Mouse (Mus musculus) mature B cell (primary cell): ENCODE measurements around the gene Gm10188.

Experiments
- in situ Hi-C: fragments of 300-500 bp; cut with MboI; formaldehyde crosslinking; loops from 2 replicates; pipeline ENCODE4 v1.14.3; 2019

Gm10188 gene

DNA sequence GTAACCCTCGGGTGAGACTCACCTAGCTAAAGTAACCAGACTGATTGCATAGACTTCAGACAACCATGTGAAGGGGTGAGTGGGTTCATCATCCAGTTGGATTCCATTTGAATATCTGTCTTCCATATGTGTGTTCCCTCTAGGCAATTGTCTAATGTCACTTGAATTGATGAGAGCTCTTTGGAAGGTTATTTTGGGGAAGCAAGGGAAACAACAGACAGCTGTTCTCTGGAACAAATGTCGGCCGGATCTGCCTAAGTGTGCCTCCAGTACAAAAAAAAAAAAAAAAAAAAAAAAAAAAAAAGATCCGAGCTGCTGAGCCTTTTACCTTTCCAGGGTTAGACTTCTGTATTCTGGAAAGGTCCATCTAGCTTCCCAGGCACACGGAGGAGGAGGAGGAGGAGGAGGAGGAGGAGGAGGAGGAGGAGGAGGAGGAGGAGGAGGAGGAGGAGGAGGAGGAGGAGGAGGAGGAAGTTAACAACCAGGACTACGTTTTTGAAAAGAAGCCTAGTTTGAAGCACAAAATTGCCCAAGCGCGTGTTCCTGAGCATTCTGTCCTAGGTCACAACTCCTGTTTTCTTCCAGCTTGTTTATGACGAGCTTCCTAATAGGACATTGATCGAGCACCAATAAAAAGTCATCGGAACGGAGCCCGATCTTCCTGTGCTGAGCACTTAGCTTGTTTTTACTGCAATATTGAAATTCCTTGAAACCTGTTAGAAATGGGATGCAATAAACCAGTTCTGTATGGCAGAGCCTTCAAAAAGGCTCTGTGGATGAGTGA is 3.1 kb downstream of the Gm10188 start:
- in situ Hi-C loops: no loop called here

DNA sequence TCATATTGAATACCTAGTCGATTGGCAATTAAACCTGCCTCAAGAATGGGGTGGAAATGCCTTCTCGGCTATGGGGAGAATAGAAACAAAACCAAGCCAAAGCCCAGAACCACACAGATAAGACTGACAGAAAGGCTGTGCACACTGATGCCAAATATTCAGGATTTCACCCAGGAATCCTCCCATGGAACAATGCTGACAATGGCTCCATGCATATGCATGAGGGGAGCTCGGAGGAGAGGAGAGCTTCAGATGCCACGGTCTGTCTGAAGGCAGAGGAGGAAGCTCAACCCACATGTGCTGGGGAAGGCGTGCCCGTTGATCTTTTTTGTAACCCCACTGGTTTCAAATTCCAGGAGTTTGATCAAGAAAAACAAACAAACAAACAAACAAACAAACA is 7.4 kb downstream of the Gm10188 start:
- in situ Hi-C loops: no loop called here

DNA sequence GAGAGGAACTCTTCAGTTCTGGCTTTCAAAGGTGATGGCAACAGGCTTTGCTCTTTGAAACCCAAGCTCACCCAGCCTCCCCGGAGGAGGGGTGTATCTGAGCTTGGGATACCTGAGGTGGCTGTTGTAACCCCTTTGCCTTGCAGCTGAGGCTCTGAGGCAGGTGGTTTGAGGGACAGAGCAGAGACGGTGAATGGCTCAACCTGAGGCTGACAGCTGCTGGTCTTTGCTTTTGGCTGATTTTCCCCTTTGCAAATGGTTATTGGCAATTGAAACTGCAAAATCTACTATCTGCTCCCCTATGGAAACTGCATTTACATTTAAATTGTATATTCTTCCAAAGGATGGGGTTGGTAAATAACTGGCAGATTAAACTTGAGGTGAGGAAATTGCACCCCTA is 7.9 kb downstream of the Gm10188 start:
- in situ Hi-C loops: no loop called here

DNA sequence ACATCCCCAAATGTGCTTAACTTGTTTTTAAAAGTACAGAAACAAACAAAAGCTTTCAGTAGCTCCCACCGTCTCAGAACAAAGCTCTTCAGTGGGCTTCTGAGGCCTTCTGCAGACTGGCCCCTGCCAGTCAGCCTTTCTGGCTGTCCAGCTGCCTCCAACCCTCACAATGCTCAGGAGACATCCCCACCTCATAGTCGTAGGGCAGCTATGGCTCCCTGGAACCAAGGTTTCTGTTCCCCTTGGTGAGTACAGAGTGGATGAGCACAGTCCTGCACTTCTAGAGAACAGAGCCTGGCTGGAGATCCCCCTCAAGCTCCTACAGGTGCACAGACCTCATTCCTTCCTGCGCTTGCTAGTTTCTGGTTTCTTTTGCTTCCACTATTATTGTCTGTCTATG is 13.3 kb downstream of the Gm10188 start:
- in situ Hi-C loops: no loop called here

DNA sequence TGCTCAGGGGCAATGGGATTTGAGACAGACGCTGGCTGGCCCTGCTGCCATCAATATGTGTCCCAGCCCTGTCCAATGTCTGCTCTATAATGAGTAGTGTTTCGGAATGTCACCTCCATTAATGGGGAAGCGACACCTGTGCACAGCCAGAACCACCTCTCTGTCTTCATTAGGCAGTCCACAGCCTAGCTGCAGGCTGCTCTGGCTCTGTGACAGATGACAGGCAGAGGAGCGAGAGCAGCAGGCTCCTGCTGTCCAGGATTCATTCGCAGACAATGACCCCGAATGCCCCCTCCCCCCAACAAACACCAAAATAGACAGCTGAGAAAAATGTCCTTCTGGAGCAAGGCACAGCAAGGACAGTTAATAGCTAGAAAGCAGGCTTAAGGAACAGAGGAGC is 16.5 kb downstream of the Gm10188 start:
- in situ Hi-C loops: no loop called here

DNA sequence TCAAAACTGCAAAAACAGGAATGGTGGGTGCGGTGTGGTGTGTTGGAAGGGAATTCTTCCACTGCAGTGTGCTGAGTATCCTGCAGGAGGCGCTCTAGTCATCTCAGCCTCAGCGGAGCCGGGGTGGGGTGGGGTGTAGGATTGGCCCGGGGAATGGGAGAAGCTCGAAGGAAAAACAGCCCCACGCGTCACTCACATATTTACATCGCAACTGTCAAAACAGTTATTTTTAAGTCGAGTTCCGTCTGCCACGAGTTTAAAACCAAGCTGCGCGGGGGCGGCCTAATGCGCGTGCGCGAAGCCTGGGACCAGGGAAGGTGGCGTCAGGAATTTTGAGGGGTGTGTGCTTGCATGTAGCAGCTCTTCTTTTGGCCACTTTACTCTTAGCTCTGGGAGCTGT is 17.3 kb downstream of the Gm10188 start:
- in situ Hi-C loops: no loop called here

DNA sequence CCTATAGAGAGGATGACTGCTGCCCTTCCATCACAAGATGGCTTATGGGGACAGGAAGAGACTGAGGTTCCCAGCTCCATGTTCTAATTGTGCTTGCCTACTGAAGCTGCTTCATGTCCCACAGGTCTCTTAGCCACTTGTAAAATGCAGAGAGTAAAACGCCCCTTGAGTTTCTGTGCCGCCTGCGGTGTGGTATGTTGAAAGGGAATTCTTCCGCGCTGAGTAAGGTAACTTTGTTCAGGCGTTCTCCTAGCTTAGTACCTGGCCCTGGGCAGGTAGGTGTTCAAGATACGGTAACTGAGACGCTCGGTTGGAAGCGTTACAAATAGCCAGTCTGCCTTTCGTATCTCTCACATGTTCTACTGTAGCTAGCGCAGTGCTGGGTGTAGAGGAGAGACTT is 17.9 kb downstream of the Gm10188 start:
- in situ Hi-C loops: no loop called here

DNA sequence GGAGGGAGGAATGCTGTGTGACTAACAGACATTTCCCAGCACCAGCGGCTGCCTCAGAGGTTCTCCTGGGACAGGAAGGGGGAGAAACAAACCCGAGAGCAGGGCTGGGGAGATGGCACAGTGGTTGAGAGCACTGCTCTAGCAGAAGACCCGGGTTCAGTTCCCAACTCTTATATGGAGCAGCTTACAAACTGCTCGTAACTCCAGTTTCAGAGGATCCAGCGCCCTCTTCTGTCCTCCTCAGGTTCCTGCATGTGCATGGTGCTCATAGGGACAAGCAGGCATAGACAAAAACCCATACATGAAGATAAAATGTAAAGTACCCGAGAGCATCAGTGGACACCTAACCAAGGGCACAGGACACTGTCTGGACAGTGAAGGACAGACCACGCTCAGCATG is 18.6 kb downstream of the Gm10188 start:
- in situ Hi-C loops: no loop called here

DNA sequence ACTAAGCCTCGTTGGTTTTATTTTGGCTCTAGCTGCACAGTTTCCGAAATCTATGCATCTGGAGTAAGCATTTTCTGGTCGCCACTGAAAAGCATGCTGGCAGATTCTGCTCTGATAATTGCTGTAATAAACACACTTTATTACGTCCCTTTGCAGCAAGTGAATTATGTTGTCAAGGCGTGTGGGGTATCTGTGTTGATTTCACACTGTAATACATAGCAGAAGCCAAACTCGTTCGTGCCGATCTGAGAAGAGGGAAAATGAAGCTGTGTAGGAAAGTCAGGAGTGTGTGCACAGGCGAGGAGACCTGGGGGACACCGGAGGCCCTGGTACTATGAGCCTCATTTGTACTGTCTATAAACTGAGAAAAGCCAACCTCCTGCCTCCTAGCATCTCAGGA is 20.2 kb downstream of the Gm10188 start:
- in situ Hi-C loops: no loop called here

DNA sequence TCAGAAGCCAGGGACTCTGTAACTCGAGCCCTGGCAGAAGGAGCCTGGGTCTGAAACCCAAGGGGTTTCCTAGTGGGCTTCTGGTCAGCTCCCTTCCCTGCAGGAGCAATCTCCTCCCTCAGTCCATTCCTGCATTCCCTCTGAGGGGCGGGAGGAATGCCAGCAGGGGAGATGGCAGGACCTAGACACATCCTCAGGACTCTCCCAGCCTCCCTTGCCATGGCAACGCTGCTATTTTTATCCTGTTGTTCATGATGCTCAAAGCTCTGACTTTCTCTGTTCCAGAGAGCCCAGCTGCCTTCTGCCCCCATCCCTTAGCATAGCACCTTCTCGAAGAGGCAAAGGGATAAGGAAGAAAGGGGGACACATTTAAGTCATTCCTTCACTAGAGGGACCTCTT is 21.4 kb downstream of the Gm10188 start:
- in situ Hi-C loops: no loop called here

DNA sequence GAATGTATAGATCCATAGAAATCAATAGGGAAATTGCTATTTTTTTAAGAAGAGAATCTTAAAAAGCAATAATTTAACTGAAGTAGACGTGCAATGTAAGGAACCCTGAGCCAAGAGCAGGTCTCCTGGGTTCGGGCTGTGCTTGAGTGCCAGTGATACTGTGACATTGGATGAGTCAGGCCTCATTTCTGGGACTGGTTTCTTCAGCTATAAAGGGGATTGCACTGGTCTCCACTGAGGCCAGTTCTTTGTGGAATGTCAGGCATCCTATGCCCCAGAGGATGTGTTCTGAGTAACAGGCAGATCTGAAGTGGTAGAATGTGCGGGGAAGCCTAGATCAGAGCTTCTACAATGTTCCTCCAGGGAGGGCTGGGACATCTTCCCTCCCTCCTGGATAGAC is 22.7 kb downstream of the Gm10188 start:
- in situ Hi-C loops: no loop called here

DNA sequence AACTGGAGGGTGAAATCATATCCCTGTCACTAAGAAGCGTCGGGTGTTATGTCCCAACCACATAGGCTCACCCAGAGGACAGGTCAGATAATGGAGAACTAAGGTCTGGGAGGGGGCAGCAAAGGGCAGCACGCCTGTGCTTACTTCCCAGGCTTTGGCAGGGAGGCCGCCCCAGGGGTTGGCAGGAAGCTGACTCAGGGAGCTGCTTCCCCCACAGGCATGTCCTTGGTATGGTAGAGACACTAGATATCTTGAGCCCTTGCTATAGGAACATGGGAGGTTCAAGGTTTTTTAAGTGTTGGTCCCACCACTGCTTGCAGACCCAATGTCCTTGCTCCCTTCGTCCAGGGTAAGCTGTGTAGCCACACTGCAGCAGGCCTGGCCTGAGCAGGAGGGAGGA is 23.6 kb downstream of the Gm10188 start:
- in situ Hi-C loops: no loop called here

DNA sequence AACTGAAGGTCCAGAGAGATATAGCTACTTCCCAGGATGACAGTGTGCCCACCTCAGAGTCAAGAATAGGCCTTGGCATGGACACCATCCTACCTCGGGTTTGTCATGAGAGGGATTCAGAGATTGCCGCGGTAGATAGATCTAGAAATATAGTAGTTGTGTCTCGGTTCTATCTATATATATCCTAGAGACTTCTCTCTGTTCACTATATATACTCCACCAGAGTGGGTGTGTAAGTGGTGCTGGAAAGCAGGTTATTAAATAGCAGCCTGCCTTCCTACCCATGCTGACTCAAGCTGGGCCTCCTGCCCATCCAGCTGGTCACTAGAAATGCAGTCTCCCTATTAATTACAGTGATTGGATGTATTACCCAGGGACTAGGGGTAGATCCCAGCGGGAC is 26.8 kb downstream of the Gm10188 start:
- in situ Hi-C loops: no loop called here

DNA sequence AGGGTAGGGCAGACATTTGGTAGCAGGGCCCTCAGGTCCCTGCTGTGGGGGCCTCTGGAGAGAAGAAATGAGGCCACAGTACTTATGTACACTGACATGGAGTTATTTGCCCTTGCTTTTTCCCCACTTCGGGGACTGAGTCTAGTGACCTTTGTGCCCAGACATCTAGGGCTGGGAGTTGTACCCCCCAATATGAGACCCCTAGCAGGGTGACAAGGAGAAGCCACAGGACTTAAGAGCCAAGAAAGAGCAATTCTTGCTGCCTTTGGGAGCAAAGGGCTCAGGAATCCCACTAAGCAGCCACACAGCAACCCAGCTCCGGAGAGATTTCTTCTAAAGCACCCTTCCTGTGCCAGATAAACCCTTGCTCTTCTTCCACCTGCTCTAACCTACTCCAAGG is 27.6 kb downstream of the Gm10188 start:
- in situ Hi-C loops: no loop called here

DNA sequence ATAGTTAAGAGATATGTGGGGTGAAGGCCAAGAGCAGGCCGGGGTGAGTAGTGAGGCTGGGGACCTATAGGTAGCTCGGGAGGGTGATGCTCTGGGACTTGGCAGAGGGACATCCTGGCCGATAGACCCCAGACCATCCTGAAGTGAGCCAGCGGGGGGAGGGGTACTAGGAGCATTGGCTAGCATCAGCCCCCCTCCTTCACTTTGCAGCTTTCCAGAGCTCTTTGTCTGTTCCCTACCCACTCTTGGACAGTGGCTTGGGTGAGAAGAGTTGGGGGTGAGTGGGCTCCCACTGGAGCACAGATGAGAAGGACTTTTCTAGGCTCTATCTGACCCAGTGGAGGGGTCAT is 28.1 kb downstream of the Gm10188 start:
- in situ Hi-C loops: no loop called here

DNA sequence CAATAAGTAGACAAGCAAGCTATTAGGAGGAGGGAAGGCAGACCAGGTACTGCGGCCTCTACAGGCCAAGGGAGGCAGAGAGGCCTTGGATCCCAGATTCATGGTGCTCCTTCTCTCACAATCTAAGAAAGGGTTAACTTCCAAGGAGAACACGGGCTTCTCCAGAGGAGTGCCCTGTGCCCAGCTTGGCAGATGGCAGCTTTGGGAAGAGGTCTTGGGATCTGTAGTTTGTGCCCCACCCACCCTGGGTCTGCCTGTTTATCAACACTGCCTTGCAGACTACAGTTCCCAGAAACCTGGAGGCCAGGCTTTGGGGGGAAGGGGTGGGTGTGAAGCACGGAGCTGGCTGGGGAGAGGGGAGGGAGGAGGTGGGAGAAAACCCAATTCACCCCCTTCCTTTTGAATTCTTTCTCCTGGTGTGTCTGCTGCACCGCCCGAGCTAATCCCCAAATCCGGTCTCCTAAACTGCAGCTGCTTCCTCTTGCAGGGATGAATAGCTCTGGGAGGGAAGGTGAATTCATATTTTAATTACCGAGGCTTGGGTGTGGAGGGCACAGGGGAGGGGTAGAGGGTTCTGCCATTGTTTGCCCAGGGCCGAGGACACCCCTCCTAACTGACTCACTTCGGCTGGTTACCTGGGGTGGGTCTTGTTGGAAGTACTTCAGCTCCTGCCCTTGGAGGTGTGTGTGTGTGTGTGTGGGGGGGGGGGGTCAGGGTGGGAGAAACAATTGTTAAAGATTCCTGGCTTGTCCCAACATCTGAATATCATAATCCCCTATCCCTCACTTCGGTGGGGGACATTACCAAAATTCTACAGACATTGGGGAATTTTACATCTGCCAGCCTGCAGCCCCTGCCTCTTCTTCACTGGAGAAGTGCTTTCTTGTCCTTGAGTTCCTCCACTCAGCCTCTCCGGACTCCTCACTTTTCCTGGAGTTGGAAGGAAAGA is 28.7 kb downstream of the Gm10188 start:
- in situ Hi-C loops: no loop called here

DNA sequence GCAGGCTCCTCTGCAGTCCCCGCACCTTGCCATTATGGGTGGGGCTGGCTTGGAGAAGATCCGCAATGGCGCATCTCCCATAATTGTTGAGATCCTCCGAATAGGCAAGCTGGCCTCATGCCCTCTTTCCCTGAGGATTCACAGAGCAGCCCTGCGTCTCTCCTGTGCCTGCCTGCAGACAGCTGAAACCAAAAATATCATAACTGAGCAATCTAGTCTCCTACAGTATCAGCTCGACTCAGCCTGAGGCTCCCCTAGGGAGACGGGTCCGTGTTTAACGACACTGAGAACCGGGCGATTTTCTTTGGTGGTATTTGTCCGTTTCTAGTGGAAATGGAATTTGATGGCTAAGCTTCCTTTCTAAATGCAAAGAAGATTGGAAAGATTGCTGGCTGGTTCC is 29.6 kb downstream of the Gm10188 start:
- in situ Hi-C loops: no loop called here

DNA sequence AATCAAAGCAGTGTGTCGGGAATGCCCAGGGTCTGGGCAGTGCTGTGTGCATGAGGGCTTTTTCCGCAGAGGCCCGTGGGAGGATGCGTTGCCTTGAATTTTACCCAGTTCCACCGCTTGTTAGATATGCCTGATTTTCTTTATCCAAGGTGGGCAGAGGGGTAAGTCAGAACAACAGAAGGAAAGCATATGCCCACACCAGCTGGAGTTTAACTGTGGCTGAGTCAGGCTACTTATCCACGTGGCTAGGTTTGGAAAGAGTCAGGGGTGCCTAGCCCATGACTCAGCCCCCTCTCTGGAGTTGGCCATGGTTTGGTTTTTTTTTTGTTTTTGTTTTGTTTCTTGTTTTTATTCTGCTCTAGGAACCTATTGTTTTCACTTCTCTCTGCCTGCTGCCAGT is 30.3 kb downstream of the Gm10188 start:
- in situ Hi-C loops: no loop called here

DNA sequence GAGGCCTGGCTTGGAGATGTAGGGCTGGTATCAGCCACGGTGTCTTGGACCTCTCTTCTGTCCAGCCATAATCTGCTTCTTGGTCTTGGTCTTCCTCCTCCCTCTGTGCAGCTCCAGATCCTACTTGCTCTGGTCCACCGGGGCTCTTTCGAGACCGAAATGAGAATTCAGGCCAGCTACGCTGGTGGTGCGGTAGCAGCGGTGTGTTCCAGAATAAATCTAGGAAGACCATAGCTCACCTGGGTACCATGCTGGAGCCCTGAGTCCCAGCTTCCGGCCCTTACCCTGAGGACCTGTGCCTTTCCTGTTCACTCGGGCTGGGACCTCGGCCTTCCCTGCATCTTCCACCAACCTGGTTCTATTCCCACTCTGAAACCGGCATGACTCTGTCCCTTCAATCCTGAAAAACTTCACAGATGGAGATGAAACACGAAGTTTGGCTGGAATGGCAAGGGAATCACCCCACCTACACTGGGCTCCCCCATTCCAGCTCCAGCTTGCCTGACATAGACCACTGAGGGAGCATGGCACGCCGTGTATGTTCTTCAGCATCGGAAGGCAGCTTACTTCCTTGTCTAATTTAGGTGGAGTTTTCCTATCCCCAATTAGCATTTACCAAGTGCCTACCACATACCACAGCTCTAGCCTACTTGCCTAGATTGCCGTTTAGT is 31.0 kb downstream of the Gm10188 start:
- in situ Hi-C loops: no loop called here

DNA sequence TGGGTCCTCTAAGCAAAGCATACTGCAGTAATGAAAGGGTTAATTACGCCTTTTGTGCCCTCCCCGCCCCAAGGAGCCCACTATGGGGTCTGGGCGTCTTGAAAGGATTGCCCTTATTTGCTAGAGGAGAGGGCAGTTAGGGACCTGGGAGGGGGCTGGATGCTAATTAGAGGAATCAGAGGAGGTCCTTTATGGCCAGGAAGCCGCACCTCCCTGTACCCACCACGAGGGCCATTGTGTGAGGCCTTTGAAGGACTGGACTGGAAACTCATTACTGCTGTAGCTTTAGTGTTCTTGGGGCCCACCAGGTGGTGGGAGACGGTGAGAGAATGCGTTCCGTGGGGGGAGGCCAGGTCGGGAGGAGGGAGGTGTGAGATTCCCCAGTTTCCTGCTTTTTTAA is 31.9 kb downstream of the Gm10188 start:
- in situ Hi-C loops: no loop called here

DNA sequence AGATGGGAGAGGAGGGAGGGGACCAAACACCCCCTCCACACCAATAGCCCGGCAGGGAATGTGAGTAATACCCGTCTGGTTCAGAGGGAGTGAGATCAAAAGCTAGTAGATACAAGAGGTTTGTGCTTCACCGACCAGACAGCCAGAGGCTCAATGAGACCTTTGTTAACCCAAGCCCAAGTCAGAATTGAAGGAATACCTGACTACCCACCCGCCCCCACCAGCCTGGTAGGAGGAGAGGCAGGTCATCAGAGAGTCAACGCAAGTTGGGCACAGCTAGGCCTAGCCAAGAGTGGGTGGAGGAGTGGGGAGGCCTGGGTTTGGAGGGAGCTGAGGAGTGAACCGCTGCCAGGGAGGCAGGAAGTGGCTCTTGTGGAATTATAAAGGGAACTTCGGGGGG is 33.2 kb downstream of the Gm10188 start:
- in situ Hi-C loops: no loop called here

DNA sequence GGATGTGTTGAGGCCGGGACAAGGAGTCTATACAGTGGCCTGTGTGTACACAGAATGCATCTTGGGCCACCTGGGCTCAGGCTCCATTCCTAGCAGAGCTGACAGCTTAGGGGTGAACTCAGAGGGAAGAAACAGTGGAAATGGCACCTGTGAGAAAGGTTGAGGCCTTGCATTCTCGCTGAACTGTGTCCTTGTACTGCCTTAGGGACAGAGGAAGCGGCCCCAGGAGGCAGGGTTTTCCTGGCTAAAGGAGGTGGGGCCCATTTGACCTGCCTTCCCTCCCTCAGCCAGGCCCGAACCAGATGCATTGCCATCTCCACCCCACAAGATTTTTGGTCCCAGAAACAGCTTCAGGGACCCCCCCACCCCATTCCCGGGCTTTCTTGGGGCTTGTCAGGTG is 33.9 kb downstream of the Gm10188 start:
- in situ Hi-C loops: no loop called here

DNA sequence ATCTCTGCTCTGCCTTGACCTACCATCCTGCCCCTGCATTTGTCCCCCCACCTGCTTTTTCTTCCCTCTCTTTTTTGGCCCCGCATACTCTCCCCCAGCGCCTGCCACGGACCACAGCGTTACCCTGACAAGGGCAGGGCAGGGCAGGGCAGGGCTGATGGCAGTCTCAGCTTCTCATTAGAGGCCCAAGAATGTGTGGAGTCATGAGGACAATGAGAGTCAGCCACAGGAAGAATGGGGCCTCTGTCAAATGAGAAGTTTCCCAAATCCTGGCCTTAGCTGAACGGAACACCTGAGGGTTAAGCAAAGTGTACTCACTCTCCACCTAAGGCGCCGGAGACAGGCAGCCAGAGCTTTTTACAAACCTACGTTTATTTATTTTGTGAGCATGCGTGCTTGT is 34.5 kb downstream of the Gm10188 start:
- in situ Hi-C loops: no loop called here
